Mouse (Mus musculus): ENCODE data around the gene Nfu1. TPM values are rescaled to one million over a fixed set of nuclear protein-coding genes. Genes with fewer than 3 reads are reported as not detected.

Nfu1 gene
- polyA plus RNA-seq, 1 experiment, result 100 TPM

- 97% methylated on average over 4 of the region's 4 CpGs for WGBS
These were observed 61.6 kb downstream of the Nfu1 start for GRCm38 (mm10) chr6:87070641-87071040.

GRCm38 (mm10) chr6:87072759-87073158, 63.7 kb downstream of the Nfu1 start:
- Histone ChIP-seq H3K27me3 (ENCODE audit: control insufficient read depth, insufficient read depth, low read length) (no peaks in the 10 kb centered on the region), H3K36me3 (ENCODE audit: control insufficient read depth, insufficient read depth, low read length) (peaks cover 36% of the 10 kb centered on the region), H3K4me1 (replicated peaks; ENCODE audit: control insufficient read depth, insufficient read depth, low read length) (peaks cover 12% of the 10 kb centered on the region), H3K4me3 (ENCODE audit: control insufficient read depth, insufficient read depth, low read length) (no peak overlapping the region), H3K27ac (ENCODE audit: control insufficient read depth, insufficient read depth, low read length) (no peak overlapping the region)
- no peak for DNase-seq
- WGBS, result 62% methylated on average over 4 of the region's 4 CpGs
- TF ChIP-seq POLR2A (IDR thresholded peaks at IDR 0.05; ENCODE audit: control insufficient read depth, extremely low read depth, insufficient read depth, low read length, poor library complexity), result no peak
- no peak for TF ChIP-seq CTCF (IDR thresholded peaks at IDR 0.05; ENCODE audit: borderline replicate concordance, control insufficient read depth, extremely low read depth, insufficient read depth, low read length, poor library complexity)

More at GRCm38 (mm10) chr6:87070641-87071040, 61.6 kb downstream of the Nfu1 start:
- peaks cover 7% of the 10 kb centered on the region for H3K4me1 ChIP-seq (replicated peaks; ENCODE audit: control insufficient read depth, insufficient read depth, low read length)
- H3K4me3 ChIP-seq (ENCODE audit: control insufficient read depth, insufficient read depth, low read length), result no peak overlapping the region
- no peaks in the 10 kb centered on the region for H3K27me3 ChIP-seq (ENCODE audit: control insufficient read depth, insufficient read depth, low read length)
- no peak overlapping the region for H3K27ac ChIP-seq (ENCODE audit: control insufficient read depth, insufficient read depth, low read length)
- no peak for TF ChIP-seq CTCF (IDR thresholded peaks at IDR 0.05; ENCODE audit: borderline replicate concordance, control insufficient read depth, extremely low read depth, insufficient read depth, low read length, poor library complexity)
- no peak for TF ChIP-seq POLR2A (IDR thresholded peaks at IDR 0.05; ENCODE audit: control insufficient read depth, extremely low read depth, insufficient read depth, low read length, poor library complexity)
- DNase-seq, result no peak
- peaks cover 46% of the 10 kb centered on the region for H3K36me3 ChIP-seq (ENCODE audit: control insufficient read depth, insufficient read depth, low read length)

- H3K4me3 ChIP-seq (ENCODE audit: control insufficient read depth, insufficient read depth, low read length), result no peak overlapping the region
- TF ChIP-seq POLR2A (IDR thresholded peaks at IDR 0.05; ENCODE audit: control insufficient read depth, extremely low read depth, insufficient read depth, low read length, poor library complexity) (no peak), CTCF (IDR thresholded peaks at IDR 0.05; ENCODE audit: borderline replicate concordance, control insufficient read depth, extremely low read depth, insufficient read depth, low read length, poor library complexity) (no peak)
- peak overlapping the region; percentile 0 for H3K27ac ChIP-seq (ENCODE audit: control insufficient read depth, insufficient read depth, low read length)
- no peaks in the 10 kb centered on the region for H3K27me3 ChIP-seq (ENCODE audit: control insufficient read depth, insufficient read depth, low read length)
- DNase-seq, result peak; percentile 53
- peaks cover 12% of the 10 kb centered on the region for H3K4me1 ChIP-seq (replicated peaks; ENCODE audit: control insufficient read depth, insufficient read depth, low read length)
- H3K36me3 ChIP-seq (ENCODE audit: control insufficient read depth, insufficient read depth, low read length), result peaks cover 22% of the 10 kb centered on the region
- 5% methylated on average over 3 of the region's 3 CpGs for WGBS
These were observed 66.2 kb downstream of the Nfu1 start for GRCm38 (mm10) chr6:87075092-87075685.

Other genes with a start within 250 kb of the Nfu1 start
- 21.5 and 27.8 TPM in 2 replicates for gene Anxa4, start 215.7 kb upstream of the Nfu1 start, polyA plus RNA-seq (2012; rRNA removed)
- 59.2 and 79.9 TPM in 2 replicates for gene Aak1, start 159.7 kb upstream of the Nfu1 start, polyA plus RNA-seq (2012; rRNA removed)
- gene Gfpt1, start 33.6 kb downstream of the Nfu1 start, polyA plus RNA-seq (2012; rRNA removed), result 12.6 and 13.5 TPM in 2 replicates
- 1.1 and 1.4 TPM in 2 replicates for gene D6Ertd527e, start 95.5 kb downstream of the Nfu1 start, polyA plus RNA-seq (2012; rRNA removed)

All from thymus, adult 2 months (tissue).